Mouse (Mus musculus): ENCODE measurements at regions not wholly inside any gene's neighbourhood (a gene's known extent, or its start where the extent isn't known, plus 50 kb on each side); places are given as distances from the start of the nearest gene placed in this dataset.
"Not testable (repeated sequence)": the region's sequence is repeated elsewhere in the genome, so short reads cannot be mapped to it uniquely, and the experiment has no call there.

GRCm38 (mm10) chr14:66495146-66495545, 486.1 kb upstream of the Gulo start:
- peaks cover 24% of the 10 kb centered on the region for H3K4me1 ChIP-seq (ENCODE audit: insufficient read depth, low read length)
- H3K27me3 ChIP-seq (ENCODE audit: insufficient read depth, low read length) = no peaks in the 10 kb centered on the region
- ATAC-seq (ENCODE audit: low FRiP score, low TSS enrichment) = no peak
- H3K9me3 ChIP-seq (ENCODE audit: low read length) = no peaks in the 10 kb centered on the region
- H3K27ac ChIP-seq (ENCODE audit: low read length) = no peak overlapping the region
- no peak overlapping the region for H3K4me3 ChIP-seq (ENCODE audit: low read length)
- H3K36me3 ChIP-seq (ENCODE audit: insufficient read depth, low read length) = no peaks in the 10 kb centered on the region
- H3K9ac ChIP-seq (replicated peaks; ENCODE audit: low read length) = no peak overlapping the region
- H3K4me2 ChIP-seq (replicated peaks; ENCODE audit: low read depth, low read length) = no peak overlapping the region
- 81% methylated on average over 1 of the region's 1 CpGs for WGBS

GRCm38 (mm10) chr14:66494518-66494923, 485.5 kb upstream of the Gulo start:
- H3K27me3 ChIP-seq (ENCODE audit: insufficient read depth, low read length) = no peaks in the 10 kb centered on the region
- peak overlapping the region; percentile 77 for H3K27ac ChIP-seq (ENCODE audit: low read length)
- peak overlapping the region; percentile 20; the same call in 1 of the 2 replicates for H3K4me2 ChIP-seq (replicated peaks; ENCODE audit: low read depth, low read length)
- H3K9ac ChIP-seq (replicated peaks; ENCODE audit: low read length) = no peak overlapping the region
- ATAC-seq (ENCODE audit: low FRiP score, low TSS enrichment) = peak; percentile 91
- H3K9me3 ChIP-seq (ENCODE audit: low read length) = no peaks in the 10 kb centered on the region
- peaks cover 20% of the 10 kb centered on the region for H3K4me1 ChIP-seq (ENCODE audit: insufficient read depth, low read length)
- no peaks in the 10 kb centered on the region for H3K36me3 ChIP-seq (ENCODE audit: insufficient read depth, low read length)
- no peak overlapping the region for H3K4me3 ChIP-seq (ENCODE audit: low read length)
- 11% methylated on average over 5 of the region's 5 CpGs for WGBS

- Histone ChIP-seq H3K4me3 (ENCODE audit: low read length) (no peak overlapping the region), H3K36me3 (ENCODE audit: insufficient read depth, low read length) (no peaks in the 10 kb centered on the region), H3K9ac (replicated peaks; ENCODE audit: low read length) (no peak overlapping the region), H3K27ac (ENCODE audit: low read length) (peak overlapping the region; percentile 36), H3K4me1 (ENCODE audit: insufficient read depth, low read length) (peaks cover 23% of the 10 kb centered on the region), H3K9me3 (ENCODE audit: low read length) (no peaks in the 10 kb centered on the region), H3K27me3 (ENCODE audit: insufficient read depth, low read length) (no peaks in the 10 kb centered on the region), H3K4me2 (replicated peaks; ENCODE audit: low read depth, low read length) (no peak overlapping the region)
- peak; percentile 69 for ATAC-seq (ENCODE audit: low FRiP score, low TSS enrichment)
- 34% methylated on average over 4 of the region's 4 CpGs for WGBS
Measured at GRCm38 (mm10) chr14:66493691-66494121, 484.7 kb upstream of the Gulo start.

- not testable (repeated sequence) for H3K4me2 ChIP-seq (replicated peaks; ENCODE audit: low read depth, low read length); H3K9ac ChIP-seq (replicated peaks; ENCODE audit: low read length); H3K27me3 ChIP-seq (ENCODE audit: insufficient read depth, low read length); ATAC-seq (ENCODE audit: low FRiP score, low TSS enrichment); H3K27ac ChIP-seq (ENCODE audit: low read length); H3K36me3 ChIP-seq (ENCODE audit: insufficient read depth, low read length); H3K4me3 ChIP-seq (ENCODE audit: low read length); H3K4me1 ChIP-seq (ENCODE audit: insufficient read depth, low read length); H3K9me3 ChIP-seq (ENCODE audit: low read length)
- WGBS = 75% methylated on average over 1 of the region's 1 CpGs
Measured at GRCm38 (mm10) chr14:66484751-66485150, 475.7 kb upstream of the Gulo start.

GRCm38 (mm10) chr14:66479181-66479580, 470.2 kb upstream of the Gulo start:
- no peak for ATAC-seq (ENCODE audit: low FRiP score, low TSS enrichment)
- H3K27me3 ChIP-seq (ENCODE audit: insufficient read depth, low read length) = no peaks in the 10 kb centered on the region
- WGBS = 77% methylated on average over 4 of the region's 4 CpGs
- no peak overlapping the region for H3K4me2 ChIP-seq (replicated peaks; ENCODE audit: low read depth, low read length)
- no peak overlapping the region for H3K27ac ChIP-seq (ENCODE audit: low read length)
- no peak overlapping the region for H3K4me3 ChIP-seq (ENCODE audit: low read length)
- H3K9me3 ChIP-seq (ENCODE audit: low read length) = no peaks in the 10 kb centered on the region
- no peaks in the 10 kb centered on the region for H3K36me3 ChIP-seq (ENCODE audit: insufficient read depth, low read length)
- H3K9ac ChIP-seq (replicated peaks; ENCODE audit: low read length) = no peak overlapping the region
- no peaks in the 10 kb centered on the region for H3K4me1 ChIP-seq (ENCODE audit: insufficient read depth, low read length)

GRCm38 (mm10) chr14:66478562-66478961, 469.6 kb upstream of the Gulo start:
- no peak overlapping the region for H3K27ac ChIP-seq (ENCODE audit: low read length)
- H3K9ac ChIP-seq (replicated peaks; ENCODE audit: low read length) = no peak overlapping the region
- H3K4me3 ChIP-seq (ENCODE audit: low read length) = no peak overlapping the region
- H3K27me3 ChIP-seq (ENCODE audit: insufficient read depth, low read length) = no peaks in the 10 kb centered on the region
- ATAC-seq (ENCODE audit: low FRiP score, low TSS enrichment) = no peak
- H3K4me2 ChIP-seq (replicated peaks; ENCODE audit: low read depth, low read length) = no peak overlapping the region
- WGBS = 69% methylated on average over 6 of the region's 6 CpGs
- H3K9me3 ChIP-seq (ENCODE audit: low read length) = no peaks in the 10 kb centered on the region
- H3K36me3 ChIP-seq (ENCODE audit: insufficient read depth, low read length) = no peaks in the 10 kb centered on the region
- H3K4me1 ChIP-seq (ENCODE audit: insufficient read depth, low read length) = no peaks in the 10 kb centered on the region

GRCm38 (mm10) chr14:66475026-66475425, 466.0 kb upstream of the Gulo start:
- H3K27me3 ChIP-seq (ENCODE audit: insufficient read depth, low read length) = no peaks in the 10 kb centered on the region
- H3K4me3 ChIP-seq (ENCODE audit: low read length) = no peak overlapping the region
- no peaks in the 10 kb centered on the region for H3K4me1 ChIP-seq (ENCODE audit: insufficient read depth, low read length)
- H3K9me3 ChIP-seq (ENCODE audit: low read length) = no peaks in the 10 kb centered on the region
- 73% methylated on average over 1 of the region's 1 CpGs for WGBS
- ATAC-seq (ENCODE audit: low FRiP score, low TSS enrichment) = no peak
- H3K9ac ChIP-seq (replicated peaks; ENCODE audit: low read length) = no peak overlapping the region
- no peaks in the 10 kb centered on the region for H3K36me3 ChIP-seq (ENCODE audit: insufficient read depth, low read length)
- H3K27ac ChIP-seq (ENCODE audit: low read length) = no peak overlapping the region
- H3K4me2 ChIP-seq (replicated peaks; ENCODE audit: low read depth, low read length) = no peak overlapping the region

GRCm38 (mm10) chr14:66473251-66473550, 464.2 kb upstream of the Gulo start:
- no peak overlapping the region for H3K4me2 ChIP-seq (replicated peaks; ENCODE audit: low read depth, low read length)
- no peak for ATAC-seq (ENCODE audit: low FRiP score, low TSS enrichment)
- H3K27ac ChIP-seq (ENCODE audit: low read length) = no peak overlapping the region
- H3K4me3 ChIP-seq (ENCODE audit: low read length) = no peak overlapping the region
- H3K27me3 ChIP-seq (ENCODE audit: insufficient read depth, low read length) = no peaks in the 10 kb centered on the region
- H3K4me1 ChIP-seq (ENCODE audit: insufficient read depth, low read length) = no peaks in the 10 kb centered on the region
- H3K9me3 ChIP-seq (ENCODE audit: low read length) = no peaks in the 10 kb centered on the region
- no peaks in the 10 kb centered on the region for H3K36me3 ChIP-seq (ENCODE audit: insufficient read depth, low read length)
- H3K9ac ChIP-seq (replicated peaks; ENCODE audit: low read length) = no peak overlapping the region
- 43% methylated on average over 1 of the region's 1 CpGs for WGBS

GRCm38 (mm10) chr14:66472537-66473250, 463.7 kb upstream of the Gulo start:
- ATAC-seq (ENCODE audit: low FRiP score, low TSS enrichment) = no peak
- WGBS = 59% methylated on average over 5 of the region's 5 CpGs
- H3K27ac ChIP-seq (ENCODE audit: low read length) = no peak overlapping the region

GRCm38 (mm10) chr14:66462081-66462480, 453.1 kb upstream of the Gulo start:
- Histone ChIP-seq H3K4me2 (replicated peaks; ENCODE audit: low read depth, low read length) (no peak overlapping the region), H3K36me3 (ENCODE audit: insufficient read depth, low read length) (no peaks in the 10 kb centered on the region), H3K9me3 (ENCODE audit: low read length) (peaks cover 8% of the 10 kb centered on the region), H3K27ac (ENCODE audit: low read length) (no peak overlapping the region), H3K27me3 (ENCODE audit: insufficient read depth, low read length) (no peaks in the 10 kb centered on the region), H3K9ac (replicated peaks; ENCODE audit: low read length) (no peak overlapping the region), H3K4me1 (ENCODE audit: insufficient read depth, low read length) (no peaks in the 10 kb centered on the region), H3K4me3 (ENCODE audit: low read length) (no peak overlapping the region)
- 89% methylated on average over 5 of the region's 5 CpGs for WGBS
- no peak for ATAC-seq (ENCODE audit: low FRiP score, low TSS enrichment)

More at GRCm38 (mm10) chr14:66472537-66473250, 463.7 kb upstream of the Gulo start:
- Histone ChIP-seq H3K4me3 (ENCODE audit: low read length) (no peak overlapping the region), H3K4me1 (ENCODE audit: insufficient read depth, low read length) (no peaks in the 10 kb centered on the region), H3K9me3 (ENCODE audit: low read length) (no peaks in the 10 kb centered on the region), H3K36me3 (ENCODE audit: insufficient read depth, low read length) (no peaks in the 10 kb centered on the region), H3K9ac (replicated peaks; ENCODE audit: low read length) (no peak overlapping the region), H3K4me2 (replicated peaks; ENCODE audit: low read depth, low read length) (no peak overlapping the region), H3K27me3 (ENCODE audit: insufficient read depth, low read length) (no peaks in the 10 kb centered on the region)

Data from kidney, embryonic 16.5 days (tissue).